Mouse (Mus musculus): ENCODE measurements around the gene Mrps10. TPM values are rescaled to one million over a fixed set of nuclear protein-coding genes. Genes with fewer than 3 reads are reported as not detected.
"Not testable (repeated sequence)": the region's sequence is repeated elsewhere in the genome, so short reads cannot be mapped to it uniquely, and the experiment has no call there.

Gene Mrps10
- polyA plus RNA-seq, 1 experiment: 97.9 TPM

GRCm38 (mm10) chr17:47407717-47408557 is 39.2 kb downstream of the Mrps10 start:
- no peaks in the 10 kb centered on the region for H3K79me2 ChIP-seq (ENCODE audit: control insufficient read depth, insufficient read depth)
- H3K36me3 ChIP-seq (ENCODE audit: control insufficient read depth, insufficient read depth): no peaks in the 10 kb centered on the region
- peaks cover 53% of the 10 kb centered on the region for H3K27me3 ChIP-seq (ENCODE audit: control insufficient read depth, insufficient read depth, insufficient read length)
- H3K4me3 ChIP-seq: no peak overlapping the region
- no peak overlapping the region for H3K4me2 ChIP-seq (ENCODE audit: low read depth)
- no peak for TF ChIP-seq MYOG (IDR thresholded peaks at IDR 0.05; ENCODE audit: control insufficient read depth in 1 of 3, insufficient read depth in 1 of 3, insufficient read length in 2 of 3, low read depth in 2 of 3)
- no peak for TF ChIP-seq MYOD1 (IDR thresholded peaks at IDR 0.05; ENCODE audit: control insufficient read depth in 1 of 3, insufficient read length in 2 of 3, low read depth in 2 of 3)
- no peak for TF ChIP-seq POLR2A (IDR thresholded peaks at IDR 0.05; ENCODE audit: insufficient read length, low read depth)
- no peak for TF ChIP-seq CEBPB (IDR thresholded peaks at IDR 0.05; ENCODE audit: insufficient read depth, poor library complexity, severe bottlenecking)
- no peak for TF ChIP-seq USF1 (IDR thresholded peaks at IDR 0.05; ENCODE audit: low read depth)
- no peak overlapping the region for H3ac ChIP-seq (ENCODE audit: control insufficient read depth, insufficient read length)

GRCm38 (mm10) chr17:47408558-47408898 is 39.8 kb downstream of the Mrps10 start:
- H3K4me2 ChIP-seq (ENCODE audit: low read depth): no peak overlapping the region
- H3K27me3 ChIP-seq (ENCODE audit: control insufficient read depth, insufficient read depth, insufficient read length): peaks cover 59% of the 10 kb centered on the region
- no peak for TF ChIP-seq MYOG (IDR thresholded peaks at IDR 0.05; ENCODE audit: control insufficient read depth in 1 of 3, insufficient read depth in 1 of 3, insufficient read length in 2 of 3, low read depth in 2 of 3)
- no peaks in the 10 kb centered on the region for H3K36me3 ChIP-seq (ENCODE audit: control insufficient read depth, insufficient read depth)
- H3K79me2 ChIP-seq (ENCODE audit: control insufficient read depth, insufficient read depth): no peaks in the 10 kb centered on the region
- no peak overlapping the region for H3K4me3 ChIP-seq
- H3ac ChIP-seq (ENCODE audit: control insufficient read depth, insufficient read length): no peak overlapping the region

GRCm38 (mm10) chr17:47409897-47410861 is 41.5 kb downstream of the Mrps10 start:
- not testable (repeated sequence) for H3K79me2 ChIP-seq (ENCODE audit: control insufficient read depth, insufficient read depth); H3K4me2 ChIP-seq (ENCODE audit: low read depth); H3K4me3 ChIP-seq; H3ac ChIP-seq (ENCODE audit: control insufficient read depth, insufficient read length); H3K36me3 ChIP-seq (ENCODE audit: control insufficient read depth, insufficient read depth)
- peaks cover 57% of the 10 kb centered on the region for H3K27me3 ChIP-seq (ENCODE audit: control insufficient read depth, insufficient read depth, insufficient read length)

GRCm38 (mm10) chr17:47420195-47420594 is 51.5 kb downstream of the Mrps10 start:
- TF ChIP-seq SRF (IDR thresholded peaks at IDR 0.05; ENCODE audit: control insufficient read depth, insufficient read length, low read depth): no peak
- TF ChIP-seq MAX (IDR thresholded peaks at IDR 0.05; ENCODE audit: low read depth): no peak
- TF ChIP-seq MYOD1 (IDR thresholded peaks at IDR 0.05; ENCODE audit: control insufficient read depth in 1 of 3, insufficient read length in 2 of 3, low read depth in 2 of 3): no peak
- no peak for TF ChIP-seq CEBPB (IDR thresholded peaks at IDR 0.05; ENCODE audit: insufficient read depth, poor library complexity, severe bottlenecking)
- TF ChIP-seq POLR2AphosphoS2 (IDR thresholded peaks at IDR 0.05; ENCODE audit: insufficient read length, low read depth): no peak
- no peak for TF ChIP-seq USF1 (IDR thresholded peaks at IDR 0.05; ENCODE audit: low read depth)
- no peak for TF ChIP-seq TCF3 (IDR thresholded peaks at IDR 0.05; ENCODE audit: insufficient read length, low read depth)
- no peak for TF ChIP-seq MYOG (IDR thresholded peaks at IDR 0.05; ENCODE audit: control insufficient read depth in 1 of 3, insufficient read depth in 1 of 3, insufficient read length in 2 of 3, low read depth in 2 of 3)
- no peak for TF ChIP-seq E2F4 (IDR thresholded peaks at IDR 0.05; ENCODE audit: insufficient read depth)
- no peak for TF ChIP-seq TCF12 (IDR thresholded peaks at IDR 0.05; ENCODE audit: insufficient read depth, poor library complexity, severe bottlenecking)
- TF ChIP-seq POLR2A (IDR thresholded peaks at IDR 0.05; ENCODE audit: insufficient read length, low read depth): no peak
- TF ChIP-seq REST (IDR thresholded peaks at IDR 0.05; ENCODE audit: insufficient read depth, insufficient read length): no peak
- H3K79me2 ChIP-seq (ENCODE audit: control insufficient read depth, insufficient read depth): no peaks in the 10 kb centered on the region
- H3K4me3 ChIP-seq: no peak overlapping the region
- H3K27me3 ChIP-seq (ENCODE audit: control insufficient read depth, insufficient read depth, insufficient read length): peaks cover 11% of the 10 kb centered on the region
- H3K4me2 ChIP-seq (ENCODE audit: low read depth): no peak overlapping the region
- no peak overlapping the region for H3ac ChIP-seq (ENCODE audit: control insufficient read depth, insufficient read length)
- H3K36me3 ChIP-seq (ENCODE audit: control insufficient read depth, insufficient read depth): no peaks in the 10 kb centered on the region

GRCm38 (mm10) chr17:47421566-47421965 is 52.9 kb downstream of the Mrps10 start:
- Histone ChIP-seq H3K27me3 (ENCODE audit: control insufficient read depth, insufficient read depth, insufficient read length) (peaks cover 8% of the 10 kb centered on the region), H3K4me3 (no peak overlapping the region), H3K36me3 (ENCODE audit: control insufficient read depth, insufficient read depth) (no peaks in the 10 kb centered on the region), H3ac (ENCODE audit: control insufficient read depth, insufficient read length) (no peak overlapping the region), H3K4me2 (ENCODE audit: low read depth) (no peak overlapping the region), H3K79me2 (ENCODE audit: control insufficient read depth, insufficient read depth) (no peaks in the 10 kb centered on the region)
- TF ChIP-seq POLR2AphosphoS2 (IDR thresholded peaks at IDR 0.05; ENCODE audit: insufficient read length, low read depth) (no peak), CEBPB (IDR thresholded peaks at IDR 0.05; ENCODE audit: insufficient read depth, poor library complexity, severe bottlenecking) (no peak), MYOD1 (IDR thresholded peaks at IDR 0.05; ENCODE audit: control insufficient read depth in 1 of 3, insufficient read length in 2 of 3, low read depth in 2 of 3) (no peak), MAX (IDR thresholded peaks at IDR 0.05; ENCODE audit: low read depth) (no peak), USF1 (IDR thresholded peaks at IDR 0.05; ENCODE audit: low read depth) (no peak), TCF3 (IDR thresholded peaks at IDR 0.05; ENCODE audit: insufficient read length, low read depth) (no peak), POLR2A (IDR thresholded peaks at IDR 0.05; ENCODE audit: insufficient read length, low read depth) (no peak), E2F4 (IDR thresholded peaks at IDR 0.05; ENCODE audit: insufficient read depth) (no peak), SRF (IDR thresholded peaks at IDR 0.05; ENCODE audit: control insufficient read depth, insufficient read length, low read depth) (no peak), REST (IDR thresholded peaks at IDR 0.05; ENCODE audit: insufficient read depth, insufficient read length) (no peak), MYOG (IDR thresholded peaks at IDR 0.05; ENCODE audit: control insufficient read depth in 1 of 3, insufficient read depth in 1 of 3, insufficient read length in 2 of 3, low read depth in 2 of 3) (no peak), TCF12 (IDR thresholded peaks at IDR 0.05; ENCODE audit: insufficient read depth, poor library complexity, severe bottlenecking) (no peak)

GRCm38 (mm10) chr17:47422616-47423015 is 53.9 kb downstream of the Mrps10 start:
- H3K79me2 ChIP-seq (ENCODE audit: control insufficient read depth, insufficient read depth); H3ac ChIP-seq (ENCODE audit: control insufficient read depth, insufficient read length); H3K36me3 ChIP-seq (ENCODE audit: control insufficient read depth, insufficient read depth); H3K4me3 ChIP-seq; H3K27me3 ChIP-seq (ENCODE audit: control insufficient read depth, insufficient read depth, insufficient read length); H3K4me2 ChIP-seq (ENCODE audit: low read depth): not testable (repeated sequence)
